Mouse (Mus musculus): ENCODE data around the gene Kdm6b. TPM values are rescaled to one million over a fixed set of nuclear protein-coding genes. Genes with fewer than 3 reads are reported as not detected.

Kdm6b gene
- polyA plus RNA-seq, 2 experiments: 23.7 to 31.4 TPM

GRCm38 (mm10) chr11:69409378-69410044 is 4.0 kb downstream of the Kdm6b start:
- Histone ChIP-seq H3K4me1 (ENCODE audit: control insufficient read depth, insufficient read depth, low read length) (peaks cover 33% of the 10 kb centered on the region), H3K4me3 (replicated peaks; ENCODE audit: low read length) (peak overlapping the region; percentile 76), H3K27ac (replicated peaks; ENCODE audit: low read depth, low read length) (peak overlapping the region; percentile 92), H3K9ac (ENCODE audit: low read depth, low read length, severe bottlenecking) (peak overlapping the region; percentile 81), H3K4me2 (replicated peaks; ENCODE audit: low read depth, low read length, severe bottlenecking) (peak overlapping the region; percentile 81), H3K27me3 (ENCODE audit: control insufficient read depth, insufficient read depth, low read length) (no peaks in the 10 kb centered on the region), H3K36me3 (ENCODE audit: control insufficient read depth, insufficient read depth, low read length) (peaks cover 59% of the 10 kb centered on the region), H3K9me3 (ENCODE audit: control insufficient read depth, low read length) (no peaks in the 10 kb centered on the region)
- TF ChIP-seq POLR2A (IDR thresholded peaks at IDR 0.05; ENCODE audit: borderline replicate concordance, extremely low read depth, insufficient read depth, insufficient read length): 0 out of 2 replicates have a peak, but pooled peaks have one; percentile 14
- WGBS: under 1% methylated on average over 34 of the region's 46 CpGs
- ATAC-seq (ENCODE audit: low FRiP score, low read depth): peak; percentile 67
- peak; percentile 85 for DNase-seq (ENCODE audit: low spot score)

- no peaks in the 10 kb centered on the region for H3K9me3 ChIP-seq (ENCODE audit: control insufficient read depth, low read length)
- peaks cover 26% of the 10 kb centered on the region for H3K4me1 ChIP-seq (ENCODE audit: control insufficient read depth, insufficient read depth, low read length)
- no peak for TF ChIP-seq POLR2A (IDR thresholded peaks at IDR 0.05; ENCODE audit: borderline replicate concordance, extremely low read depth, insufficient read depth, insufficient read length)
- DNase-seq (ENCODE audit: low spot score) (peak; percentile 93), ATAC-seq (ENCODE audit: low FRiP score, low read depth) (peak; percentile 70)
- 3% methylated on average over 33 of the region's 33 CpGs for WGBS
- H3K27ac ChIP-seq (replicated peaks; ENCODE audit: low read depth, low read length): peak overlapping the region; percentile 92
- peaks cover 66% of the 10 kb centered on the region for H3K36me3 ChIP-seq (ENCODE audit: control insufficient read depth, insufficient read depth, low read length)
- peak overlapping the region; percentile 81 for H3K4me2 ChIP-seq (replicated peaks; ENCODE audit: low read depth, low read length, severe bottlenecking)
- peak overlapping the region; percentile 81 for H3K9ac ChIP-seq (ENCODE audit: low read depth, low read length, severe bottlenecking)
- no peaks in the 10 kb centered on the region for H3K27me3 ChIP-seq (ENCODE audit: control insufficient read depth, insufficient read depth, low read length)
- peak overlapping the region; percentile 76 for H3K4me3 ChIP-seq (replicated peaks; ENCODE audit: low read length)
Observed at GRCm38 (mm10) chr11:69408541-69409377, 4.7 kb downstream of the Kdm6b start.

GRCm38 (mm10) chr11:69407724-69408004 is 5.8 kb downstream of the Kdm6b start:
- 84% methylated on average over 4 of the region's 4 CpGs for WGBS
- Histone ChIP-seq H3K4me1 (ENCODE audit: control insufficient read depth, insufficient read depth, low read length) (peaks cover 15% of the 10 kb centered on the region), H3K4me2 (replicated peaks; ENCODE audit: low read depth, low read length, severe bottlenecking) (no peak overlapping the region), H3K4me3 (replicated peaks; ENCODE audit: low read length) (no peak overlapping the region), H3K9me3 (ENCODE audit: control insufficient read depth, low read length) (no peaks in the 10 kb centered on the region), H3K9ac (ENCODE audit: low read depth, low read length, severe bottlenecking) (0 out of 2 replicates have a peak overlapping the region, but pooled peaks have one; percentile 81), H3K27me3 (ENCODE audit: control insufficient read depth, insufficient read depth, low read length) (no peaks in the 10 kb centered on the region), H3K36me3 (ENCODE audit: control insufficient read depth, insufficient read depth, low read length) (peaks cover 68% of the 10 kb centered on the region), H3K27ac (replicated peaks; ENCODE audit: low read depth, low read length) (no peak overlapping the region)
- no peak for TF ChIP-seq POLR2A (IDR thresholded peaks at IDR 0.05; ENCODE audit: borderline replicate concordance, extremely low read depth, insufficient read depth, insufficient read length)
- DNase-seq (ENCODE audit: low spot score) (no peak), ATAC-seq (ENCODE audit: low FRiP score, low read depth) (no peak)

GRCm38 (mm10) chr11:69406867-69407723 is 6.4 kb downstream of the Kdm6b start:
- H3K36me3 ChIP-seq (ENCODE audit: control insufficient read depth, insufficient read depth, low read length): peaks cover 67% of the 10 kb centered on the region
- no peak overlapping the region for H3K4me3 ChIP-seq (replicated peaks; ENCODE audit: low read length)
- peaks cover 9% of the 10 kb centered on the region for H3K4me1 ChIP-seq (ENCODE audit: control insufficient read depth, insufficient read depth, low read length)
- no peak for TF ChIP-seq POLR2A (IDR thresholded peaks at IDR 0.05; ENCODE audit: borderline replicate concordance, extremely low read depth, insufficient read depth, insufficient read length)
- H3K27me3 ChIP-seq (ENCODE audit: control insufficient read depth, insufficient read depth, low read length): no peaks in the 10 kb centered on the region
- H3K9ac ChIP-seq (ENCODE audit: low read depth, low read length, severe bottlenecking): no peak overlapping the region
- DNase-seq (ENCODE audit: low spot score): no peak
- H3K27ac ChIP-seq (replicated peaks; ENCODE audit: low read depth, low read length): no peak overlapping the region
- WGBS: 88% methylated on average over 16 of the region's 16 CpGs
- no peaks in the 10 kb centered on the region for H3K9me3 ChIP-seq (ENCODE audit: control insufficient read depth, low read length)
- no peak overlapping the region for H3K4me2 ChIP-seq (replicated peaks; ENCODE audit: low read depth, low read length, severe bottlenecking)
- no peak for ATAC-seq (ENCODE audit: low FRiP score, low read depth)

- DNase-seq (ENCODE audit: low spot score): no peak
- no peak overlapping the region for H3K4me3 ChIP-seq (replicated peaks; ENCODE audit: low read length)
- H3K27ac ChIP-seq (replicated peaks; ENCODE audit: low read depth, low read length): no peak overlapping the region
- peaks cover 3% of the 10 kb centered on the region; the same call in 1 of the 2 replicates for H3K4me1 ChIP-seq (ENCODE audit: control insufficient read depth, insufficient read depth, low read length)
- H3K27me3 ChIP-seq (ENCODE audit: control insufficient read depth, insufficient read depth, low read length): no peaks in the 10 kb centered on the region
- H3K36me3 ChIP-seq (ENCODE audit: control insufficient read depth, insufficient read depth, low read length): peaks cover 70% of the 10 kb centered on the region
- WGBS: 89% methylated on average over 19 of the region's 19 CpGs
- TF ChIP-seq POLR2A (IDR thresholded peaks at IDR 0.05; ENCODE audit: borderline replicate concordance, extremely low read depth, insufficient read depth, insufficient read length): no peak
- ATAC-seq (ENCODE audit: low FRiP score, low read depth): no peak
- no peaks in the 10 kb centered on the region for H3K9me3 ChIP-seq (ENCODE audit: control insufficient read depth, low read length)
- H3K9ac ChIP-seq (ENCODE audit: low read depth, low read length, severe bottlenecking): no peak overlapping the region
- no peak overlapping the region for H3K4me2 ChIP-seq (replicated peaks; ENCODE audit: low read depth, low read length, severe bottlenecking)
Observed at GRCm38 (mm10) chr11:69406282-69406681, 7.2 kb downstream of the Kdm6b start.
